Mouse (Mus musculus): ENCODE results near the gene Zbtb16. TPM values are rescaled to one million over a fixed set of nuclear protein-coding genes. Genes with fewer than 3 reads are reported as not detected.

The Zbtb16 gene
- total and polyA plus RNA-seq, 3 experiments = 0.34 to 3.0 (median 0.90) TPM

DNA sequence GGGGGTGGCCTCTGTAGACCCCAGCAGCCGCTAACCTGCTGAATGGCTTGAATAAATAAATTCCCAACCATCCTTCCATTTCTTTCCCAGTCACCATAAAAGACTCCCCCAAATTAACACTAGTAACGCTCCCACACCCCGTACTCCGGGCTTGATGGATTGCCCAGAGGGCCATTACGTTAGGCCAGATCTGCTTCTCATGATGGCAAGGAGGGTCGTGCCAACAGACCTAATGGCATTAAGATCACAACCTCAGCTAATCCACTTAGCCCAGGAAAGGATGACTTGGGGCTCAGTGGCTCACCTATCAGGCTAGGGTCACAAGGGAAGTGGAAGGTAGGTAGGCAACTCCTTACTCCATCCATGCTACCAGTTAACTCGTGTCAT lies 12.7 kb downstream of the Zbtb16 start:
- Histone ChIP-seq H3K9ac (ENCODE audit: insufficient read depth, low read depth) (peak overlapping the region; percentile 52), H3K27ac (ENCODE audit: insufficient read depth, low read depth) (peak overlapping the region; percentile 99), H3K79me2 (replicated peaks; ENCODE audit: control insufficient read depth, extremely low read depth, insufficient read depth, poor library complexity, severe bottlenecking) (peaks cover 6% of the 10 kb centered on the region), H3K27me3 (replicated peaks) (no peaks in the 10 kb centered on the region), H3K36me3 (replicated peaks in 1 of 2; ENCODE audit: control insufficient read depth in 1 of 2, insufficient read depth in 1 of 2, low read length in 1 of 2) (no peaks in the 10 kb centered on the region), H3K9me3 (replicated peaks; ENCODE audit: low read length) (no peaks in the 10 kb centered on the region), H3K4me2 (ENCODE audit: insufficient read depth, low read depth, poor library complexity, severe bottlenecking) (peak overlapping the region; percentile 67), H3K4me3 (replicated peaks in 1 of 3; ENCODE audit: low read depth in 2 of 3, low read length in 2 of 3, poor library complexity in 1 of 3) (peak overlapping the region; percentile 52 to 68 (median 54)), H3K4me1 (ENCODE audit: control insufficient read depth in 1 of 2, insufficient read depth in 2 of 2) (peaks cover 41 to 81% of the 10 kb centered on the region in 2 experiments)
- DNase-seq (ENCODE audit: extremely low read depth) = no peak
- in situ Hi-C loops (cut with MboI; ENCODE audit: low pct_ligation_motif_present, low pct_unique_long_range_greater_than_20kb, low sequenced_read_pairs) (no loop called here), dilution Hi-C loops (cut with MboI; ENCODE audit: extremely low pct_ligation_motif_present, extremely low pct_unique_long_range_greater_than_20kb, low sequenced_read_pairs) (no loop called here)
- TF ChIP-seq ZKSCAN1 (IDR thresholded peaks at IDR 0.05; ENCODE audit: borderline replicate concordance, low read depth, low read length) = no peak
- no peak for TF ChIP-seq SMC3 (IDR thresholded peaks at IDR 0.05; ENCODE audit: low read depth, low read length)
- no peak for TF ChIP-seq BHLHE40 (IDR thresholded peaks at IDR 0.05; ENCODE audit: low read depth, low read length)
- no peak for TF ChIP-seq GABPA (IDR thresholded peaks at IDR 0.05; ENCODE audit: insufficient replicate concordance, low read depth, low read length)
- TF ChIP-seq HCFC1 (IDR thresholded peaks at IDR 0.05; ENCODE audit: low read depth, low read length) = no peak
- TF ChIP-seq ZNF384 (IDR thresholded peaks at IDR 0.05; ENCODE audit: low read depth, low read length) = no peak
- TF ChIP-seq MYC (IDR thresholded peaks at IDR 0.05; ENCODE audit: low read depth, low read length) = no peak
- no peak for TF ChIP-seq RAD21 (IDR thresholded peaks at IDR 0.05; ENCODE audit: low read depth, low read length)
- TF ChIP-seq MAFK (IDR thresholded peaks at IDR 0.05; ENCODE audit: insufficient replicate concordance, low read length) = no peak
- no peak for TF ChIP-seq CHD2 (IDR thresholded peaks at IDR 0.05; ENCODE audit: low read length)
- TF ChIP-seq NELFE (IDR thresholded peaks at IDR 0.05; ENCODE audit: low read depth, low read length) = no peak
- TF ChIP-seq JUND (conservative IDR thresholded peaks at IDR 0.05; ENCODE audit: low read depth, low read length) = no peak

DNA sequence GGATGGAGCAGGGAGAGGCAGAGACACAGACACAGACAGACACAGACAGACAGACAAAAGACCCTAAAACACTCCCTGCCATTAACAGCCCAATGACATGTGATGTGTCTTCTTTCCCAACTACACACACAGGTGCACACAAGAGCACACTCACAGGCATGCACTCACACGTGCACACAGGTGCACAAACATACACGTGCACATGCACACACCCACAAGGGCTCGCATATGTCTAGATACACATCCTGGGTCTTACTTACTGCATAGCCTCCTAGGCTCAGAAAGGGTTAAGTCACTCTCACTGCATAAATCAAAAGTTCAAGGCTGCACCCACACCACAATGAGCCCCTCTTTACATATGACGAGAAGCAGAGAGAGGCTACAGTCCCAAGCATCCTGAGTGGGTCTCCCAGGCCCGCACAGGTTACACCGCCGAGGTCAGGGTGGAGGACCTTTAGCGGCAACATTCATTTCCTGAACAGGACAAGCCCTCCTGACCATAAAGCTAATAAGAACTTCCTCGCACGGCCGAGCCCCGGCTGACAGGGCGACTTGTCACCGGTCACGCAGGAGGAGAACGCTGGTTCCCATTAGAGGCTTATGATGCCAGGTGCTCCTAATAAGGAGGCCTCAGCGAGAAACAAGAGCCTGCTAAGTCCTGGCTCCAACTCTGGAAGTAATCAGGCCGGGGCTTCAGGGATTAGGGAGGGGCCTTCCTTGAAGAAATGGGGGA lies 13.3 kb downstream of the Zbtb16 start:
- in situ Hi-C loops (cut with MboI; ENCODE audit: low pct_ligation_motif_present, low pct_unique_long_range_greater_than_20kb, low sequenced_read_pairs) = no loop called here
- peaks cover 45 to 87% of the 10 kb centered on the region in 2 experiments for H3K4me1 ChIP-seq (ENCODE audit: control insufficient read depth in 1 of 2, insufficient read depth in 2 of 2)
- dilution Hi-C loops (cut with MboI; ENCODE audit: extremely low pct_ligation_motif_present, extremely low pct_unique_long_range_greater_than_20kb, low sequenced_read_pairs) = no loop called here

More for the DNA sequence above, 13.3 kb downstream of the Zbtb16 start:
- Histone ChIP-seq H3K4me2 (ENCODE audit: insufficient read depth, low read depth, poor library complexity, severe bottlenecking) (peak overlapping the region; percentile 67), H3K79me2 (replicated peaks; ENCODE audit: control insufficient read depth, extremely low read depth, insufficient read depth, poor library complexity, severe bottlenecking) (peaks cover 6% of the 10 kb centered on the region), H3K27me3 (replicated peaks) (no peaks in the 10 kb centered on the region), H3K9me3 (replicated peaks; ENCODE audit: low read length) (no peaks in the 10 kb centered on the region), H3K36me3 (replicated peaks in 1 of 2; ENCODE audit: control insufficient read depth in 1 of 2, insufficient read depth in 1 of 2, low read length in 1 of 2) (no peaks in the 10 kb centered on the region), H3K9ac (ENCODE audit: insufficient read depth, low read depth) (peak overlapping the region; percentile 52), H3K27ac (ENCODE audit: insufficient read depth, low read depth) (peak overlapping the region; percentile 99), H3K4me3 (replicated peaks in 1 of 3; ENCODE audit: low read depth in 2 of 3, low read length in 2 of 3, poor library complexity in 1 of 3) (peak overlapping the region; percentile 52 to 68 (median 54))
- no peak for DNase-seq (ENCODE audit: extremely low read depth)
- TF ChIP-seq USF1 (IDR thresholded peaks at IDR 0.05; ENCODE audit: low read depth, low read length) (no peak), ZNF384 (IDR thresholded peaks at IDR 0.05; ENCODE audit: low read depth, low read length) (0 out of 2 replicates have a peak, but pooled peaks have one; percentile 2), POLR2A (IDR thresholded peaks at IDR 0.05; ENCODE audit: low read depth, low read length) (peak; percentile 39; the same call in 1 of the 2 replicates), MYC (IDR thresholded peaks at IDR 0.05; ENCODE audit: low read depth, low read length) (peak; percentile 74), BHLHE40 (IDR thresholded peaks at IDR 0.05; ENCODE audit: low read depth, low read length) (peak; percentile 96), MXI1 (IDR thresholded peaks at IDR 0.05; ENCODE audit: low read depth, low read length) (peak; percentile 86), TCF12 (IDR thresholded peaks at IDR 0.05; ENCODE audit: low read depth, low read length) (peak; percentile 48; the same call in 1 of the 2 replicates), IRF4 (IDR thresholded peaks at IDR 0.05; ENCODE audit: low read depth, low read length) (0 out of 2 replicates have a peak, but pooled peaks have one; percentile 3), E2F4 (IDR thresholded peaks at IDR 0.05; ENCODE audit: insufficient replicate concordance, low read depth, low read length) (no peak), KAT2A (IDR thresholded peaks at IDR 0.05; ENCODE audit: insufficient replicate concordance, low read length) (no peak), SIN3A (IDR thresholded peaks at IDR 0.05; ENCODE audit: low read length) (no peak), CTCF (conservative IDR thresholded peaks at IDR 0.05 in 1 of 2, IDR thresholded peaks at IDR 0.05 in 1 of 2; ENCODE audit: low read depth in 2 of 2, low read length in 2 of 2) (no peak), NELFE (IDR thresholded peaks at IDR 0.05; ENCODE audit: low read depth, low read length) (no peak), USF2 (conservative IDR thresholded peaks at IDR 0.05; ENCODE audit: low read depth, low read length) (no peak), TBP (conservative IDR thresholded peaks at IDR 0.05; ENCODE audit: low read depth, low read length) (no peak), CHD1 (IDR thresholded peaks at IDR 0.05; ENCODE audit: low read depth, low read length) (0 out of 2 replicates have a peak, but pooled peaks have one; percentile 33)
